Mouse (Mus musculus) frontal cortex, postnatal 10 days (tissue): ENCODE measurements around the gene Bmper.

Source experiments
- DNase-seq, 2 experiments: peaks; one replicate each; pipeline ENCODE4 v3.0.0; 2022; ENCODE audit warnings: low spot score in 2 of 2, mixed read lengths in 1 of 2

The Bmper gene

GRCm38 (mm10) chr9:23374789-23375460 is 152.0 kb downstream of the Bmper start:
- no peak for DNase-seq

DNA sequence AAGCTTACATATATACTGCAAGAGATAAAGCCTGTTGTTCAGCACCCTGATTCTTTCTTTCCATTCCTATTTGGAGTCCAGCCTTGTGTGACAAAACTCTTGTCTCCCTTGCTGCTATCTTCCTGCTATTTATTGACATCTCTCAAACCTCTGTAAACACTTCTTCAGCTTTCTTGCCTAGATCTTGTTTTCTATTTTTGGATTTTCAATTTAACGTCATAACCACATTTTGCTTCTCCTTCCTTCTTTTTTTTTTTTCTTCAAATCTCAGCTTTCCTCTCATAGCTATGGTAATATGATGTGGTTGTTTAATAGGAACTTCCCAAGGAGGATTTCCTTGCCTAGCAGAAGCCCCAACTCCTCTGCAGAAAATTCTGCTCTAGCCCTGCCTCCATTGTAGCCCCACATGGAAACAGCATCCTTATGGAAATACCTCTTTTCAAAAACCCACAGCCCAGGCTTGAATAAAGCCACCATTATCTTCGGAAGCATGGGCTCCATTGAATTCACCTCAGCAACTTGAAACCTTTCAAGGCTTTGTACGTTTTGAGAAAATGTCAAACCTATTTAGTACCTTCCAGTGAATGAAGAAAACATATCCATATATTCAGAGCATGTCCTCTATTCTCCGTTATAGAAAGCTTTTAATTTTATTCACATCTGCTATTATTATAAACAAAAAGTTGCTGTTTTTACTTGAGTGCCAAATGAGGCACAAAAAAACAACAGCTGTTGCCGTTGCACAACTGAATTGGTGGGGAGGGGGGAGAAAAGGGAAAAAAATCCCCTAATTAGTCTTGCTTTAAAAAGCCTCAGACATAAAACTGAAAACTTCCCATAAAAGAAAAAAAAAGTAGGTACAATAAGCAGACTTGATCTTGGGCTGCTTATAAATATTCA is 155.2 kb downstream of the Bmper start:
- no peak for DNase-seq

- peak; percentile 18 to 36 for DNase-seq
Measured at GRCm38 (mm10) chr9:23378731-23379170, 155.9 kb downstream of the Bmper start.

- DNase-seq, result no peak
Measured at GRCm38 (mm10) chr9:23380171-23380835, 157.4 kb downstream of the Bmper start.

- no peak for DNase-seq
Measured at GRCm38 (mm10) chr9:23383291-23383690, 160.4 kb downstream of the Bmper start.

- no peak for DNase-seq
Measured at GRCm38 (mm10) chr9:23383837-23384236, 161.0 kb downstream of the Bmper start.

DNA sequence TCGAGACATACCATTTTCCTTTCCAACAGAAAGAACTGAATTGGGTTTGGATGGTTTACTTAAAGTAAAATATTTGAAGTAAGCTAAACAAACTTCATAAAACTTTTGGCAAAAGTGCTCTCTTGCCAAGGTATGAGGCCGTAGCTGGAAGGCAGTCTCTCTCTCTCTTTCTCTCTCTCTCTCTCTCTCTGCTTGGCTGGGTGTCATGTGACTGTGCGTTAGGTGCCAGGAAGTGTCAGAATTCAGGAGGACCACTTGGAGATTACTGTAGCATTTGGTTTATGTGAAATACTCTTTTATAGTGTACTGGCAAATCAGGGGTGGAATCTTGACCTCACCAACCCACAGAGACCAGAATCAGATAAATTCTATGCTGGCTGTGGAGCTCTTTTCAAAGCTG is 162.0 kb downstream of the Bmper start:
- DNase-seq, result no peak

DNA sequence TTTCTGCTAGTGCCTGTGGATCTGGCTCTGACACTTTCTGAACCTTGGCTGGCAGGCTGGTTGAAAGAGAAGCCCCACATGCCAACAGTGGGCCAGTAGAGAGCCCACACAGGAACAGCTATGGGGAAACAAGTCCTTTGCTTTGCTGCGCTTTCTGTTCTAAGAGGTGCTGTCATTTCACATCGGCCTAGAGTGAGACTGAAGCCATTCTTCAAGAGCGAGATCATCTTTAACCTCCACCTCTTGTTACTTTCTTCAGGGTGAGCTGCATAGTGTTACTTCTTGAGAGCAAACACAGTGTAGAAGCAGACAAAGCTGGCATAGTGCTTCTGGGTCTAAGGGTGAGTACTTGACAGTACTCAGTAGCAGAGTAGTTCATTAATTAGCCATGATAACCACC is 163.3 kb downstream of the Bmper start:
- DNase-seq, result no peak

DNA sequence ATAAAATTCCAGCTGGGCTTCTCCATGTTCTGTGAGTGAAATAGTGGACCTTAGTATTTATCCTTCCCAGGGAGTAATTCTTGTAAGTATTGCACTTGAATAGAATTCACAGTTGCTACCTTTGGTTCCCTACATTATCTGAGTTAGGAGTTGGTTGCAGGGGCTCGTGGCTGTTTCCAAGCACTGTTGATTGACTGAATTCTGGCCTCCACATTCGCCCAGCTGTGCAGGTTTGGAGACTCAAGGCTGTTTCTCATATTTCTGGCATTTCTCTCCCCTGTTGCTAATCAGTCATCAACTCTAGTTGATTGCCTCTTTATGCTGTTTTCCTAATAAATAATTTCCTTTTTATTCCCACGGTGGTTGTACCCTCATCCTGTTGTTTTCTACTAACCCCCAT is 167.2 kb downstream of the Bmper start:
- DNase-seq, result no peak

DNA sequence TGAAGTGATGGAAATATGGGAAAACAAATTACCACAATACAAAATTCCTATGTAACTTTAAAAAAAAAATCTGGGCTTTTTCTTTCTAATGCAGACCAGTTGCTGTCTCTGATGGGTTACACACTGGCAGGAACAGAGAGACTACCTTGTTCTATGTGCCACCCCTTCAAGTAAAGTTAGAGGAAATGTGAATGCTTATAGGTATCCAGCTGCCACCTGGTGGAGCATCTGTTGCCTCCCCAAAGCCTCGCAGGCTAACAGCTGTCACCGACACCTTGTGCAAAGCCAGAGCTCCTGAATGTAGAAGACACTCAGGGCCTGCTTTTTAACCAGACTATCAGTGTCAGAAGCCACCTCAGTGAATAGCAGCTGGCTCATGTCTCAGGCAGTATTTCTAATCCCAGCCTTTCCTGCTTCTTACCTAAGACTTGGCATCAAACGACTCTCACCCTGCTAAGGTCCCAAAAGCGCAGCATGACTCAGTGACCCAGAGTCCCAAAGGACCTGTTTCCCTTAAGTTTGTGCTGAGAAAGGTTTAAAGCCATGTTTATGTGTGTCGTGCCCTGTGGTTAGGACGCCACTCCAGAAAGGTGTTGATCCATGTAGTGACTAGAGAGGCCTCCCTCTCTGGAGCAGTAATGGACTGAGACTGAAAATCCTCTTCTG is 171.9 kb downstream of the Bmper start:
- DNase-seq, result no peak

- DNase-seq, result no peak
Measured at GRCm38 (mm10) chr9:23396186-23396585, 173.3 kb downstream of the Bmper start.

GRCm38 (mm10) chr9:23397876-23398275 is 175.0 kb downstream of the Bmper start:
- DNase-seq, result no peak

GRCm38 (mm10) chr9:23399638-23400284 is 176.9 kb downstream of the Bmper start:
- DNase-seq, result no peak

GRCm38 (mm10) chr9:23407416-23407815 is 184.5 kb downstream of the Bmper start:
- DNase-seq, result no peak

DNA sequence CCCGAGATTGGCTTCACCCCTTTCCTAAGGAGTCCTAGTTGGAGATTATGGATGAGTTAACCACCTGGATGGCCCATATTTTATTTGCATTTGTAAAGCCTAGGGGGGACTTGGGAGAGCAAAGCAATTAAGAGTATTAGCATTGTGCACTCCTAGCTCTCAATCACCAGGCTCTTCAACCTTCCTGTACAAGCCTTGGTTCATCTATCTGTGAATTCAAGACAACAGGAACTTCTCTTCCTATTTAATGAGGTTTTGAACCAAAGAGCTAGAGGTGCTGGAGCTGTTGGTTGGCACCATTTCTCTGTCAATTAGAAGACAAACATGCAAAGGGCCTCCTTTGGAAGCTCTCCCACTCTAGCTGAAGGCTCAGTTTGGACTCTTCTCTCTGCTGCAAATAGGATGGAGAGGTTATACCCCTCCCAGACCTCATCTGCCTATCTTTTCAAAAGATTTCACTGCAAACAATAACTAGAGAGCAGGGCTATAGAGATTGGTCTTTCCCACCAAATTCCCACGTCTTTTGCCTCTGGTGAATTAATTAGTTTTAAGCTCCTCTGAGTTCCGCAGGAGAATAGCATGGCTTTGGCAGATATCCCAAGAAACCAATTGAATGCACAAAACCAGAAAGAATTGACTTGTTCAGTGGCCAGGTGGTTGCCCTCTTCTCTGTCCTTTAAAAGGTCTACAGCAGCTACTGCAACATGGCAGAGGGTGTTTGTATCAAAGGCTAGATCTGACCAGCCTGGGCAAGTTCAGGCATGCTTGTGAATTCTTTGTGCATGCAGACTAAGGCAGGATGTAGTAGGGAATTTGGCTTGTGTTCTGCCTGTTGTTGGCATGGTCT is 185.3 kb downstream of the Bmper start:
- DNase-seq, result no peak

DNA sequence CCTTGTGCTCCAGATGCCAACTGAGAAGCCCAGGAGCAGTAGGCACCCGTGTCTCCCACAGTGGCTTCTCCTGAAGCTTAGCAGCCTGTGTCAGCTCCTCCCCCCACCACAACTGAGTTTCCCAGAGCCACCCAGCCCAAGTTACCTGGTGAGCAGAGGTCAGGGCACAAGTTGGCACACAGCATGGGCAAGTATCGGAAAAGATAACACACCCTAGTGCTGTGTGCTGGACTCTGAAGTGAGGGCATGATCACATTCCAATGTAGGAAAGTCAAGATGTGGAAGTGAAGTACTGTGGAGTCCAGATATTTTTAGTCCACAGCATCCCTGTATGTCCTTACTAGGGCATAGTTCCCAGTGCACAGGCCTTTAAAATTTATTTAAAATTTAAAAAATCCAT is 187.7 kb downstream of the Bmper start:
- DNase-seq, result no peak

DNA sequence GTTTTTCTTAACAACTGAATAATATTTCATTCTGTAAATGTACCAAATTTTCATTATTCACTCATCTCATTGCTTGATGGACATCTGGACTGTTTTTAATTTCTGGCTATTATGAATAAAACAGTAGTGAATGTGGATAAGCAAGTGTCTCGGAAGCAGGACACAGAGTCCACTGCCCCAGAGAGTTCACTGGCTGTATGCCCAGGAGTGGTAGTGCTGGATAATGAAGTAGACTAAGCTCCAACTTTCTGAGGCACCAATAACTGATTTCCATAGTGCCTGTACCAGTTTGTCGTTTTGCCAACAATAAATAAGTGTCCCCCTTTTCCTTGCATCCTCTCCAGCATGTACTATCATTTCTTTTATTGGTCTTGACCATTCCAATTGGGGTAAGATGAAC is 190.1 kb downstream of the Bmper start:
- no peak for DNase-seq

DNA sequence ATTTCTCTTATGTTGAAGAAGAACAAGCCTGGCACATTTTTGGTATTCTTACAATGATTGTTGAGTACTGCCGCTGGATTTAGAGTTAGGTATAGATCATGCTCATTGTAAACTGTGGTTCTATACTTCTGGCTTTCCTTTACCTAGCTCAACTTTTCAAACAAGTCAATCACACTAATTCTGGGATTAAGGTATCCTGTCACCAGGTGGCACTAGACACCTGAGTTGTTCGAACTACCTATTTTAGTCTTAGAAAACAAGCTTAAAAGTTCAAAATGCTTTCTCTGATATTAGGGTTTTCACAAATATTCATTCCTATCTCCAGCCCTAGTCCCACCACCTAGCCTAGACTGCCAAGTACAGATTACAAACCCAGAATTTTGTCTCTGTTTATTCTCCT is 196.2 kb downstream of the Bmper start:
- no peak for DNase-seq

DNA sequence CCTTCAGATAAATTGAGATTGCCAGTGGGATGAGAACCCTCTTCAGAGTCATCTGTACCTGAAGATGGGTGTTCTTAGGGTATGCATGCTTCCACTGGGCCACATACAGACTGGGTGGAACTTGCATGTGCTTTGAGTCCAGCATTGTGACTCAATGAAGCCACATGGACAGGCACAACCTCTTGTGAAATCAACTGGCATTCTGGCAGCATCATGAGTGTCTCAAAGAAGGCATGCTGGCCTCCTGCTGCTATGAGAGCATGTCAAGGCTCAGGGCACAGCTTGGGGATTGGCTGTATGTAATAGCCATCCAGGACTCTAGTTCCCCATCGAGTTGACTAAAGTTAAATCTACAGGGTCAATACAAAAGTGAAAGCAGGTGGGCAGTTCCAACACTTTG is 200.9 kb downstream of the Bmper start:
- DNase-seq, result no peak

DNA sequence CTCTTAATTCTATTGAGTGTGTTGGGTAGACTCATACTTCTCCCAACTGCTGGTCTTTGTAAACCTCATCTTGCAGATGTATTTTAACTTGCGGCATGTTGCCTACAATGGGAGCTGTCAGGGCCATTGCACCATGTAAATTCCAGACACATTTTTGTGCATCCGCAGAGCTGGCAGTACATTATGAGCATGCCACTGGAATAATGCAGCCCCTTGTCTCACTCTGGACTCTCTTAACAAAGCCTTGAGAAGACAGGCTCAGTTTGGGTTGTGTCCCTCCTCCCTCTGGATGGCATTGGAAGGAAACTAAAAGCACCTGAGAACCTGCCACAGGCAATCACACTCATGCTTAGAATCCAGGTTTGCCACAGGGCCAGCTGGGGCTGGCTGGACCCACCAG is 209.8 kb downstream of the Bmper start:
- DNase-seq, result no peak

- no peak for DNase-seq
Measured at GRCm38 (mm10) chr9:23433238-23433637, 210.4 kb downstream of the Bmper start.
